8 mouse cellular contexts compared by ENCODE assay signal in genomic region chr11:120142601-120143051, GRCm38 (mm10). TPM values are rescaled to one million over a fixed set of nuclear protein-coding genes. Genes with fewer than 3 reads are reported as not detected.
DNase-seq lines count a peak whose midpoint lies in the region; ATAC-seq lines count a peak whose summit lies in the region.

No protein-coding gene starts in this region.

- no peak overlapping the region for H3K4me2 ChIP-seq in limb, embryonic 12.5 days
- H3K4me2 ChIP-seq in midbrain, embryonic 12.5 days (replicated peaks), result no peak overlapping the region

- H3K36me3 ChIP-seq in limb, embryonic 12.5 days, result peaks cover 46% of the 10 kb centered on the region; the same call in 1 of the 2 replicates
- H3K36me3 ChIP-seq in midbrain, embryonic 12.5 days, result peaks cover 17% of the 10 kb centered on the region; the same call in 1 of the 2 replicates

- WGBS in limb, embryonic 12.5 days, result 91% methylated on average over 3 of the region's 3 CpGs
- WGBS in midbrain, embryonic 12.5 days, result 84% methylated on average over 3 of the region's 3 CpGs

- DNase-seq in adrenal gland, adult 2 months, result peak; percentile 68
- DNase-seq in adrenal gland, postnatal 4 days (ENCODE audit: low spot score in 2 of 2), result no peak
- DNase-seq in urinary bladder, postnatal 14 days (ENCODE audit: low spot score), result peak; percentile 33
- DNase-seq in urinary bladder, adult 18-20 months (ENCODE audit: low spot score in 2 of 2), result no peak
- peak; percentile 60 to 62 for DNase-seq in heart, postnatal 14 days
- DNase-seq in right cerebral cortex, adult 18-20 months, result no peak

- no peak overlapping the region for H3K9ac ChIP-seq in limb, embryonic 12.5 days (replicated peaks)
- 0 out of 2 replicates have a peak overlapping the region, but pooled peaks have one; percentile 25 for H3K9ac ChIP-seq in midbrain, embryonic 12.5 days (replicated peaks)

- intact Hi-C loops in heart, postnatal 14 days (cut with DNase I), result no loop called here

- ATAC-seq in limb, embryonic 12.5 days (ENCODE audit: insufficient number of reproducible peaks, insufficient read depth, low FRiP score, low TSS enrichment, low read depth), result no peak
- no peak for ATAC-seq in midbrain, embryonic 12.5 days (ENCODE audit: low FRiP score, low read depth)

- H3K27ac ChIP-seq in limb, embryonic 12.5 days, result 0 out of 2 replicates have a peak overlapping the region, but pooled peaks have one; percentile 5
- no peak overlapping the region; the same call in 1 of the 2 replicates for H3K27ac ChIP-seq in midbrain, embryonic 12.5 days (replicated peaks)

- no peaks in the 10 kb centered on the region for H3K27me3 ChIP-seq in limb, embryonic 12.5 days
- H3K27me3 ChIP-seq in midbrain, embryonic 12.5 days, result no peaks in the 10 kb centered on the region

- H3K9me3 ChIP-seq in limb, embryonic 12.5 days, result no peaks in the 10 kb centered on the region
- H3K9me3 ChIP-seq in midbrain, embryonic 12.5 days, result no peaks in the 10 kb centered on the region

- peaks cover 8% of the 10 kb centered on the region for H3K4me1 ChIP-seq in limb, embryonic 12.5 days (replicated peaks)
- peaks cover 2% of the 10 kb centered on the region; the same call in 1 of the 2 replicates for H3K4me1 ChIP-seq in midbrain, embryonic 12.5 days

- H3K4me3 ChIP-seq in limb, embryonic 12.5 days (replicated peaks), result no peak overlapping the region
- H3K4me3 ChIP-seq in midbrain, embryonic 12.5 days, result no peak overlapping the region

RNA-seq across cellular contexts. Expression of gene Slc38a10, which starts 8.5 kb away (rescaled TPM):
- 100 to 1,000 TPM; 119 to 148 TPM for total RNA-seq in adrenal gland, adult 2 months (2021)
- polyA plus RNA-seq in adrenal gland, adult 2 months (2012; rRNA removed), result 132 and 146 TPM in 2 replicates
- 100 to 1,000 TPM; 132 to 147 TPM for total RNA-seq in adrenal gland, postnatal 4 days (2021)
- total RNA-seq in heart, postnatal 14 days (2021), result 10 to 100 TPM; 78.7 to 83.5 TPM
- 84.7 and 86.8 TPM in 2 replicates for polyA plus RNA-seq in limb, embryonic 12.5 days (2016; fragmentation: Nextera tagmentation; extraction: Ambion mirVana)
- polyA plus RNA-seq in midbrain, embryonic 12.5 days (2016; fragmentation: Nextera tagmentation; extraction: Ambion mirVana), result 105 and 106 TPM in 2 replicates

RNA-seq across cellular contexts. Expression of gene Ndufaf8, which starts 43.9 kb away (rescaled TPM):
- total RNA-seq in adrenal gland, adult 2 months (2021), result 10 to 100 TPM; 47.5 to 76.2 TPM
- polyA plus RNA-seq in adrenal gland, adult 2 months (2012; rRNA removed), result 78.1 and 85.2 TPM in 2 replicates
- 10 to 100 TPM; 50.2 to 53.5 TPM for total RNA-seq in adrenal gland, postnatal 4 days (2021)
- 10 to 100 TPM; 55.4 to 59.2 TPM for total RNA-seq in heart, postnatal 14 days (2021)
- 67.5 and 71.9 TPM in 2 replicates for polyA plus RNA-seq in limb, embryonic 12.5 days (2016; fragmentation: Nextera tagmentation; extraction: Ambion mirVana)
- polyA plus RNA-seq in midbrain, embryonic 12.5 days (2016; fragmentation: Nextera tagmentation; extraction: Ambion mirVana), result 56.8 and 57.4 TPM in 2 replicates

RNA-seq across cellular contexts. Expression of gene Tepsin, which starts 44.1 kb away (rescaled TPM):
- 10 to 100 TPM; 10.2 to 14.4 TPM for total RNA-seq in adrenal gland, adult 2 months (2021)
- polyA plus RNA-seq in adrenal gland, adult 2 months (2012; rRNA removed), result 53.9 and 61.2 TPM in 2 replicates
- 10 to 100 TPM; 14.8 to 16.9 TPM for total RNA-seq in adrenal gland, postnatal 4 days (2021)
- total RNA-seq in heart, postnatal 14 days (2021), result 1 to 10 TPM; 9.6 to 10.0 TPM
- 17.0 and 18.3 TPM in 2 replicates for polyA plus RNA-seq in limb, embryonic 12.5 days (2016; fragmentation: Nextera tagmentation; extraction: Ambion mirVana)
- 20.8 and 22.9 TPM in 2 replicates for polyA plus RNA-seq in midbrain, embryonic 12.5 days (2016; fragmentation: Nextera tagmentation; extraction: Ambion mirVana)

RNA-seq across cellular contexts. Expression of gene Cep131, which starts 56.0 kb away (rescaled TPM):
- 100 to 1,000 TPM in 1 of 2 experiments, 10 to 100 TPM in 1; 74.3 to 121 TPM for total RNA-seq in adrenal gland, adult 2 months (2021)
- polyA plus RNA-seq in adrenal gland, adult 2 months (2012; rRNA removed), result 33.6 and 50.6 TPM in 2 replicates
- 100 to 1,000 TPM; 247 to 275 TPM for total RNA-seq in adrenal gland, postnatal 4 days (2021)
- total RNA-seq in heart, postnatal 14 days (2021), result 1 to 10 TPM; 9.1 to 9.6 TPM
- polyA plus RNA-seq in limb, embryonic 12.5 days (2016; fragmentation: Nextera tagmentation; extraction: Ambion mirVana), result 49.2 and 53.2 TPM in 2 replicates
- 52.6 and 54.4 TPM in 2 replicates for polyA plus RNA-seq in midbrain, embryonic 12.5 days (2016; fragmentation: Nextera tagmentation; extraction: Ambion mirVana)

Comparison
In these comparisons a context has a peak if more than half of its experiments do, and no peak if none do; other contexts are left out.
1. DNase-seq: peak in adrenal gland, adult 2 months (single experiment), urinary bladder, postnatal 14 days (single experiment) and heart, postnatal 14 days (2 of 2); none in adrenal gland, postnatal 4 days (0 of 2), urinary bladder, adult 18-20 months (0 of 2) and right cerebral cortex, adult 18-20 months (single experiment).